Mouse (Mus musculus) bone marrow, adult 2 months (tissue): ENCODE results near the gene Etv6. TPM values are rescaled to one million over a fixed set of nuclear protein-coding genes. Genes with fewer than 3 reads are reported as not detected.
A peak's percentile ranks its signal among the peaks of the same experiment; 100 is the strongest.

Experiments
- H3K27ac ChIP-seq: fragments of 200-500 bp; 2 replicates; pipeline ENCODE4 v1.5.1; 2012; ENCODE audit warnings: low read depth, mild to moderate bottlenecking, control low read depth, inconsistent platforms, low read length; ENCODE audit not compliant: control insufficient read depth, poor library complexity, insufficient read depth
- H3K4me1 ChIP-seq: fragments of 200-500 bp; 2 replicates; pipeline ENCODE4 v1.6.1; 2011; ENCODE audit warnings: low read length; ENCODE audit not compliant: control insufficient read depth, insufficient read depth
- H3K4me3 ChIP-seq: fragments of 200-500 bp; replicated peaks from 2 replicates; pipeline ENCODE3; 2011; ENCODE audit warnings: mild to moderate bottlenecking, low read depth, low read length, control low read depth; ENCODE audit not compliant: control insufficient read depth
- CTCF ChIP-seq: fragments of 200-500 bp; IDR thresholded peaks from 2 replicates; pipeline ENCODE4 v1.5.1; 2011; ENCODE audit warnings: low read length, control low read depth; ENCODE audit not compliant: control insufficient read depth, insufficient read depth
- POLR2A ChIP-seq: fragments of 200-500 bp; IDR thresholded peaks from 2 replicates; pipeline ENCODE4 v1.6.1; 2011; ENCODE audit warnings: low read depth, mild to moderate bottlenecking, control low read depth, low read length, borderline replicate concordance; ENCODE audit not compliant: control insufficient read depth
- WGBS: fragments of 180-500 bp; shearing (Covaris S2); methylation state at CpG from one replicate; pipeline ENCODE4 v1.1.7; 2018; 5-methylcytosine and 5-hydroxymethylcytosine counted together
- polyA plus RNA-seq: library from polyadenylated mRNA; stranded (reverse); fragments of >200 nt; gene quantifications from 2 replicates; pipeline ENCODE4 v1.2.4, GENCODE M21; 2011; ENCODE audit warnings: low replicate concordance; ENCODE audit not compliant: missing spikeins, insufficient read depth, insufficient read length

Etv6 gene
- polyA plus RNA-seq, 1 experiment, result 10.9 TPM

DNA sequence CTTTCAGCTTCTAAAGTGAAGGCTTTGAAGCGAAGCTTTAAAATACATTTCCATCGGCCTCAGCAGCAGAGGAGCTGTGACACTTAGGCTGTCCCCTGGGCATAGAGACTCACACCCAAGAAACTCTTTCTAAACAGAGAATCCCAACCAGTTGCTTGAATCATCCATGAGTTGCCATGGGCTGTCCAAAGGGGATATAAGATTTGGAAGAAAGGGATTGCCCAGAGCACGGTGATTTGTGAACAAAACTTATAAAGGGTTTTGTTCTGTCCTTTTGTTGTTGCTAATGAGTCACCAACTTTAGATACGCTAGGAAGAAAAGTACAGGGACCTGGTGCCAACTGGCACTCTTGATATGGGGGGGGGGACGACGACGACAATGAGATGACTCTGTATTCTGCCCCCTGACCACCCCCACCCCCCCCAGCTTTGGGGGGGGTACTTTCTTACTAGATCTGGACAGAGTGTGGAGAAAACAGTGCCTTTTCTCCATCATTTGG lies 113.0 kb downstream of the Etv6 start:
- Histone ChIP-seq H3K27ac (no peak overlapping the region), H3K4me1 (peaks cover 3% of the 10 kb centered on the region; the same call in 1 of the 2 replicates), H3K4me3 (no peak overlapping the region)
- 70% methylated on average over 7 of the region's 7 CpGs for WGBS
- TF ChIP-seq CTCF (no peak), POLR2A (no peak)

DNA sequence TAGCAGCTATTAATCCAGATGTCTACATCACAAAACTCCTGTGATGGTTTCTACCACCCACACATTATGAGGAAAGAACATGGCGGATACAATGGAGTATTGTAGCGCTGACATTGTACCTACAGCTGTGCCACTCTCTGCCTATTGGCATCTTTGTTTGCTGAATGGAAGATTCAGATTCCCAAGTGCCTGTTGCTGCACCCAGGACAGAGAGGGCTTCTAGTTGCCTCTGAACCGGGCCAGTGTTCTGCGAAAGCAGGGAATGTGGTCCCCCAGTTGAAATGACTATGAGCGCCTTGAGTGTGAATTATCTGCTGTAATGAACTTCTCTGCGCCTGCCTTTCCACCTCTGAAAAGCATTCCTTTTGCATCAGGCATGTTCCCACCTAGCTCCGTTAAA lies 114.1 kb downstream of the Etv6 start:
- Histone ChIP-seq H3K27ac (no peak overlapping the region), H3K4me1 (peaks cover 3% of the 10 kb centered on the region; the same call in 1 of the 2 replicates), H3K4me3 (no peak overlapping the region)
- TF ChIP-seq POLR2A (no peak), CTCF (no peak)
- WGBS, result 90% methylated on average over 7 of the region's 7 CpGs

- Histone ChIP-seq H3K4me3 (no peak overlapping the region), H3K4me1 (peaks cover 3% of the 10 kb centered on the region; the same call in 1 of the 2 replicates), H3K27ac (no peak overlapping the region)
- TF ChIP-seq CTCF (no peak), POLR2A (no peak)
- 71% methylated on average over 15 of the region's 15 CpGs for WGBS
These were observed 115.7 kb downstream of the Etv6 start for GRCm38 (mm10) chr6:134151022-134151680.

GRCm38 (mm10) chr6:134151853-134152505 lies 116.5 kb downstream of the Etv6 start:
- no peak overlapping the region for H3K4me3 ChIP-seq

DNA sequence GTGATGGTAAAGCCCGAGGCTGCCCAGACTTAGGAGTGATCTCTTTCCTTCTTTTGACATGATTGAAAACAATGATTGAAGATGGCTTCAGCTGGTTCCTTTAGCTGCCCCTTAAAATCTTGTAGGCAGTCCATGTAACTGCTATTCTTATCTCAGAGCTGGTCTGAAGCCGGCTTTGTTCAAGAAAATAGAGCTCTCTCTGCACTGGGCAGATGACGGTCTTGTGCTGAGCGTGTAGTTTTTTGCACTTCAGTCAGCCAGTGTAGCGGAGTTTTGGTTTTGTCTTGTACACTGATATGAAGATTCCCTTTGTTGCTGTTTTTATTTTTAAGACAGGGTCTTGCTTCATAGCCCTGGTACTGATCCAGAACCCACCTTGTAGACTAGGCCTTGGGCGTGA lies 117.0 kb downstream of the Etv6 start:
- TF ChIP-seq CTCF, result no peak
- no peak for TF ChIP-seq POLR2A
- peak overlapping the region; percentile 33; the same call in 1 of the 2 replicates for H3K27ac ChIP-seq
- no peak overlapping the region for H3K4me3 ChIP-seq
- 50% methylated on average over 6 of the region's 6 CpGs for WGBS
- H3K4me1 ChIP-seq, result peaks cover 3% of the 10 kb centered on the region; the same call in 1 of the 2 replicates

More at GRCm38 (mm10) chr6:134151853-134152505, 116.5 kb downstream of the Etv6 start:
- 23% methylated on average over 9 of the region's 9 CpGs for WGBS
- H3K4me1 ChIP-seq, result peaks cover 3% of the 10 kb centered on the region; the same call in 1 of the 2 replicates
- TF ChIP-seq POLR2A (no peak), CTCF (no peak)
- peak overlapping the region; percentile 33; the same call in 1 of the 2 replicates for H3K27ac ChIP-seq

- TF ChIP-seq POLR2A, result no peak
- no peak for TF ChIP-seq CTCF
- Histone ChIP-seq H3K4me1 (peaks cover 3% of the 10 kb centered on the region; the same call in 1 of the 2 replicates), H3K4me3 (no peak overlapping the region), H3K27ac (no peak overlapping the region)
- 92% methylated on average over 8 of the region's 8 CpGs for WGBS
These were observed 119.2 kb downstream of the Etv6 start for GRCm38 (mm10) chr6:134154746-134155145.

- H3K4me3 ChIP-seq, result no peak overlapping the region
- WGBS, result 42% methylated on average over 8 of the region's 8 CpGs
- TF ChIP-seq POLR2A (no peak), CTCF (no peak)
- H3K4me1 ChIP-seq, result peaks cover 3% of the 10 kb centered on the region; the same call in 1 of the 2 replicates
- peak overlapping the region; percentile 54 for H3K27ac ChIP-seq
These were observed 120.6 kb downstream of the Etv6 start for GRCm38 (mm10) chr6:134155900-134156623.
